Mouse (Mus musculus) left cerebral cortex, adult 11 months (tissue): ENCODE data around the gene Def6.

Experiments
- DNase-seq: peaks from one replicate; pipeline ENCODE4 v3.0.0; 2022; ENCODE audit warnings: low spot score

Def6 gene

DNA sequence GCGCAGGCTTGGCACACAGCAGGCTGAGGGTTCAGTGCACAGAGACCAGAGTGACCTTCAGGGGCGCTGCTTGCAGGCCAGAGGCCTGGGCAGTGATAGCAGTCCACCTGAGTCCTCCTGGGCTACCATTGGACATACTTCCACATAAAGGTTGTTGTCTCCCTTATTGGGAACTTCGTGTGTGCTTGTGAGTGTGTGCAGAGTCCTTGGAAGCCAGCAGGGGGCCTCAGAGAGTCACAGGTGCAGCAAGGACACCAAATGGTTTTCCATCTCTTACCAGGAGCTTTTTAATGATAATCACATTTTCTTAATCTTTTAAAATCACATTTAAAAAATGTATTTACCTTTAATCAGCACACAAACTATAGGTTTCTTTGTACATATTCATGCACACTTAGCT lies 67.2 kb downstream of the Def6 start:
- DNase-seq: no peak

DNA sequence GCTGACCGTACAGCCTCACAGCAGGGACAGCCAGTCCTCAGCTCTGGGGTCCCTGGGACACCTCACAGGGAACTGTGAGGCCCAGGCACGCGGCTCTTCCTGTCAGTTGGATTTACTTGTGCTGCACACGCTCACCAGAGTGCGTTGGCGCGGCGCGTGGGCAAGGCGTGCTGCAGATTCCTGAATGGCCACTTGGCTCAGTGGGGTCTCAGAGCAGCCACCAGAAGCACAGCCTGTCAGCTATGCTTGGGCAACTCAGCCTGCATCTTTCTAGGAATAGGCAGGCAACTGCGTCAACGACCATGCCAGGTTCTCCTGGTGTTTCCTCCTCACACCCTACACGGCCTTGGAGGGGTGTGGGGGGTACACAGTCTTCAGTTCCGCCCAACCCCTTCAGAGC lies 69.6 kb downstream of the Def6 start:
- no peak for DNase-seq

DNA sequence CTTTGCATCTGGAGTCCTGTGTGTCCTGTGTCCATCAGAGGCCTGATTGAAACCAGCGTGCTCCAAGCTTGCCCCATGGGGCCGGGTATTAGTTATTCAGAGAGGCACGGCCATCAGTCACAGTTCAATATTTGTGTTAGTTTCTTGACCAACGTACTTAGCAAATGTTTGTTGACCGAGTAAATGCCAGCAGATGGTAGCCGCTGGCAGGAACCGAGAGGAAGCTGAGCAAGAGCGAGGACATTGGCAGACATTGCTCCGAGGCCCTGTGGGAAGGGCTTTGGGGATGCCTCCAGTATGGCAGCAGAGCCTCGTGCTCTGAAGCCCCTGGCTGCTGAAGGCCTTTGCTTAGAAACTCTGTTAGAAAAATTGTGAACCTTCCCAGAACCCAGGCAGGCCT lies 70.1 kb downstream of the Def6 start:
- DNase-seq: no peak

DNA sequence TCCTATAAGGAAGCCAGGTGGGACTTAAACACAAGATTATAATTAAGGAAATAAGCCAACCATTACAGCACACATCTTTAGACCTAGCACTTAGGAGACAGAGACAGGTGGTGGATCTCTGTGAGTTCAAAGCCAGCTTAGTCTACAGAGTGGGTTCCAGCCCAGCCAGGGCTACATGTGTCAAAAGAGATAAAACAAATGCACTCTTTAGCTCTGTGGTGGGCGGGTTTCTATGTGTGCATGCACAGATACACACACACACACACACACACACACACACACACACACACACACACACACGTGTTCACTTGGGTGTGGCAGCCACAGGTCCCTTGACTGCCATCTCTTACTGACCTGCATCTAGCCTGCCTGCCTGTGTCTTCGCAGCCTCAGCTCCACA lies 70.6 kb downstream of the Def6 start:
- no peak for DNase-seq
